Mouse (Mus musculus): Measurements from ENCODE around the gene Nppb.

DNA sequence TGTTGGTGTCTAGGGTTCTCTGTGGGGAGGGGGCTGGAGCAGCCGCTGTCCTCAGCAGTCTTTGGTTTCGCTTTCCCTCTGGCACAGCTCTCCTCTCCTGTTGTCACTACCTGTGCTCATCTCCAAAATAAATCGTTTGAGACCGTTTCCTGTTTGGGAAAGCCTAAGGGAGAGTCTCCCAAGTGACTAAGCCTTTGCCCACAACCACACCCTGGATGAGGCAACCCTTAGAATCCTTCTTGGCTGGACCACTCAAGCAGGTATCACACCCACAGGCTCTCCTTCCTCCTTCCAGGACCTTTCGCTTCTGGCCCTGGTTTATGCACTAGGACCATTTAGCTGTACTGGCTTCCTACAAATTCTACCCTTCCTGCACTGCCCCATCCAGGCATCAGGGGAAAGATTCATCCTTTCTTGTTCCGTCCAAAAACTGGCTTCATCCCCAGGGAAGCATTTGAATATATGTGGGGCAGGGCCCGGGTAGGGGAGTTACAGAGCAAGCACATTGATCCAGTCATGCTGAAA is 8.0 kb downstream of the Nppb start:
- TF ChIP-seq CTCF (IDR thresholded peaks at IDR 0.05; ENCODE audit: borderline replicate concordance, extremely low read depth, insufficient read depth, insufficient read length) (no peak), POLR2A (IDR thresholded peaks at IDR 0.05; ENCODE audit: borderline replicate concordance, extremely low read depth, insufficient read depth, insufficient read length, poor library complexity, severe bottlenecking) (no peak)
